Mouse (Mus musculus) left cerebral cortex, postnatal 25 days (tissue): ENCODE measurements around the gene Mkrn2os. TPM values are rescaled to one million over a fixed set of nuclear protein-coding genes. Genes with fewer than 3 reads are reported as not detected.

ENCODE experiments used
- total RNA-seq, 2 experiments: library from RNA; stranded (reverse); gene quantifications; 2 replicates each; pipeline ENCODE4 v1.2.3; 2021

The Mkrn2os gene
- total RNA-seq, 2 experiments from 2014 or later, result not detected

Other genes starting within 250 kb of the Mkrn2os start
- gene Pparg, start 231.6 kb downstream of the Mkrn2os start, total RNA-seq, result 1 to 10 TPM; 5.5 to 6.2 TPM
- gene Tsen2, start 47.9 kb downstream of the Mkrn2os start, total RNA-seq, result 10 to 100 TPM; 22.0 to 23.2 TPM
- 10 to 100 TPM; 33.2 to 36.7 TPM for gene Mkrn2, start 9.3 kb upstream of the Mkrn2os start, total RNA-seq
- gene Raf1, start 84.1 kb upstream of the Mkrn2os start, total RNA-seq, result 100 to 1,000 TPM in 1 of 2 experiments, 10 to 100 TPM in 1; 83.1 to 109 TPM
- gene Tmem40, start 169.8 kb upstream of the Mkrn2os start, total RNA-seq, result 1 to 10 TPM; 2.3 to 3.0 TPM
- gene Cand2, start 182.0 kb upstream of the Mkrn2os start, total RNA-seq, result 1 to 10 TPM; 2.0 to 2.2 TPM
- gene Rpl32, start 216.2 kb upstream of the Mkrn2os start, total RNA-seq, result 100 to 1,000 TPM; 443 to 458 TPM
- gene Efcab12, start 245.8 kb upstream of the Mkrn2os start, total RNA-seq, result 1 to 10 TPM; 3.6 to 4.5 TPM